Mouse (Mus musculus): ENCODE data around the gene Zkscan2. TPM values are rescaled to one million over a fixed set of nuclear protein-coding genes. Genes with fewer than 3 reads are reported as not detected.

Gene Zkscan2
- not detected in 2 replicates for total RNA-seq (2015)
- total RNA-seq (2017) = not detected in 2 replicates

GRCm38 (mm10) chr7:123500239-123501219, at the start of gene Zkscan2:
TSS of gene Zkscan2 (minus strand) at chr7:123500449.
- no peak for ATAC-seq (ENCODE audit: poor library complexity, severe bottlenecking)

- ATAC-seq (ENCODE audit: poor library complexity, severe bottlenecking) = no peak
Observed at GRCm38 (mm10) chr7:123529190-123529589, 28.9 kb upstream of the Zkscan2 start.

GRCm38 (mm10) chr7:123525761-123526160, 25.5 kb upstream of the Zkscan2 start:
- ATAC-seq (ENCODE audit: poor library complexity, severe bottlenecking) = no peak

- peak; percentile 47; the same call in 1 of the 2 replicates for ATAC-seq (ENCODE audit: poor library complexity, severe bottlenecking)
Observed at GRCm38 (mm10) chr7:123524218-123524861, 24.1 kb upstream of the Zkscan2 start.

- ATAC-seq (ENCODE audit: poor library complexity, severe bottlenecking) = no peak
Observed at GRCm38 (mm10) chr7:123507946-123508345, 7.7 kb upstream of the Zkscan2 start.

GRCm38 (mm10) chr7:123503358-123503757, 3.1 kb upstream of the Zkscan2 start:
- no peak for ATAC-seq (ENCODE audit: poor library complexity, severe bottlenecking)

- no peak for ATAC-seq (ENCODE audit: poor library complexity, severe bottlenecking)
Observed at GRCm38 (mm10) chr7:123499481-123500238, 589 bp downstream of the Zkscan2 start.

- ATAC-seq (ENCODE audit: poor library complexity, severe bottlenecking) = no peak
Observed at GRCm38 (mm10) chr7:123487703-123488102, 12.5 kb downstream of the Zkscan2 start.

GRCm38 (mm10) chr7:123467961-123468360, 32.3 kb downstream of the Zkscan2 start:
- ATAC-seq (ENCODE audit: poor library complexity, severe bottlenecking) = no peak

- peak; percentile 83 for ATAC-seq (ENCODE audit: poor library complexity, severe bottlenecking)
Observed at GRCm38 (mm10) chr7:123465692-123466387, 34.4 kb downstream of the Zkscan2 start.

GRCm38 (mm10) chr7:123463569-123463968, 36.7 kb downstream of the Zkscan2 start:
- no peak for ATAC-seq (ENCODE audit: poor library complexity, severe bottlenecking)

- peak; percentile 36 for ATAC-seq (ENCODE audit: poor library complexity, severe bottlenecking)
Observed at GRCm38 (mm10) chr7:123462070-123462501, 38.2 kb downstream of the Zkscan2 start, which contains the start of gene Aqp8. TSS of gene Aqp8 (plus strand) at chr7:123462291.

GRCm38 (mm10) chr7:123461316-123461715, 38.9 kb downstream of the Zkscan2 start:
- ATAC-seq (ENCODE audit: poor library complexity, severe bottlenecking) = no peak

- no peak for ATAC-seq (ENCODE audit: poor library complexity, severe bottlenecking)
Observed at GRCm38 (mm10) chr7:123459247-123459646, 41.0 kb downstream of the Zkscan2 start.

- no peak for ATAC-seq (ENCODE audit: poor library complexity, severe bottlenecking)
Observed at GRCm38 (mm10) chr7:123458309-123458708, 41.9 kb downstream of the Zkscan2 start.

GRCm38 (mm10) chr7:123455088-123455487, 45.2 kb downstream of the Zkscan2 start:
- ATAC-seq (ENCODE audit: poor library complexity, severe bottlenecking) = no peak

- ATAC-seq (ENCODE audit: poor library complexity, severe bottlenecking) = no peak
Observed at GRCm38 (mm10) chr7:123453066-123453465, 47.2 kb downstream of the Zkscan2 start.

GRCm38 (mm10) chr7:123452551-123452950, 47.7 kb downstream of the Zkscan2 start:
- no peak for ATAC-seq (ENCODE audit: poor library complexity, severe bottlenecking)

GRCm38 (mm10) chr7:123450515-123450914, 49.7 kb downstream of the Zkscan2 start:
- ATAC-seq (ENCODE audit: poor library complexity, severe bottlenecking) = no peak

- no peak for ATAC-seq (ENCODE audit: poor library complexity, severe bottlenecking)
Observed at GRCm38 (mm10) chr7:123449676-123450075, 50.6 kb downstream of the Zkscan2 start.
